Mouse (Mus musculus): Measurements from ENCODE around the gene Vmn1r76. TPM values are rescaled to one million over a fixed set of nuclear protein-coding genes. Genes with fewer than 3 reads are reported as not detected.

The Vmn1r76 gene
- polyA plus RNA-seq (2015; fragmentation: Nextera tagmentation; extraction: Ambion mirVana): not detected in 2 replicates

DNA sequence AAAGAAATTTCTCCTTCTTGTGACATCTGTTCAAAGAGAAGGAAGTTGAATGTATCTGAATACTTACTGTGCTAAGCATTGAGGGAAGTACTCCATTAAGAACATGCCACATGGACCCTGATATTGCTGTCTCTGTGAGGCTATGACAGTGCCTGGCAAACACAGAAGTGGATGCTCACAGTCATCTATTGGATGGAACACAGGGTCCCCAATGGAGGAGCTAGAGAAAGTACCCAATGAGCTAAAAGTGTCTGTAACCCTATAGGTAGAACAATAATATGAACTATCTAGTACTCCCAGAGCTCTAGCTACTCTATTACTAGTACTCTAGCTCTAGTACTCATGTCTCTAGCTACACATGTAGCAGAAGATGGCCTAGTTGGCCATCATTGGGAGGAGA is at the start of gene Vmn1r76:
TSS of gene Vmn1r76 (minus strand) at position 101 of the 400 bp plus-strand sequence.
- Histone ChIP-seq H3K9ac (replicated peaks; ENCODE audit: low read length) (no peak within 1 kb of the TSS), H3K9me3 (ENCODE audit: low read length) (peaks cover 7% of the 10 kb centered on the region; the same call in 1 of the 2 replicates), H3K27me3 (ENCODE audit: insufficient read depth, low read length) (no peaks in the 10 kb centered on the region), H3K27ac (ENCODE audit: low read length) (no peak within 1 kb of the TSS), H3K36me3 (ENCODE audit: insufficient read depth, low read length) (no peaks in the 10 kb centered on the region), H3K4me1 (ENCODE audit: insufficient read depth, low read length) (no peaks in the 10 kb centered on the region), H3K4me3 (ENCODE audit: low read length) (no peak within 1 kb of the TSS), H3K4me2 (replicated peaks; ENCODE audit: low read depth, low read length) (no peak within 1 kb of the TSS)
- no peak for ATAC-seq (ENCODE audit: low FRiP score, low TSS enrichment)

DNA sequence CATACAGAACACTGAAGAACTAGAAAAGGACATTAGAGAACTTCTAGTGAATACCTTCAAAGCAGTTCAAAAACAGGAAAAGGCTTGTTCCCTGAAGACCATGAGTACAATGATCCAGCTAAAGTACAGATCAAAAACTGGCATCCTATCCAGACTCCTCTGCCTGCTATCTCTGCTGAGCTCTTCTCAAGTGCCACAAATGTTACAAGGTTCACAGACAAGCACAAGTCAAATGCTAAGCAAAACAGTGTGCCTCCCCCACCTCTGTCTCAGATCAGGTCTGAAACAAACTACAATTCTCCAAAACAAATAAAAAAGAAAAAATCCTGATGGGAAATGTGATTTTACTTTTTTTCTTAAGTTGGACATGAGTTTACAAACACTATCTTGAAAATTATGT is 34.6 kb upstream of the Vmn1r76 start:
- H3K27ac ChIP-seq (ENCODE audit: low read length): no peak overlapping the region
- no peak overlapping the region for H3K4me3 ChIP-seq (ENCODE audit: low read length)
- peaks cover 26% of the 10 kb centered on the region for H3K9me3 ChIP-seq (ENCODE audit: low read length)
- H3K27me3 ChIP-seq (ENCODE audit: insufficient read depth, low read length): no peaks in the 10 kb centered on the region
- no peak for ATAC-seq (ENCODE audit: low FRiP score, low TSS enrichment)
- no peaks in the 10 kb centered on the region for H3K36me3 ChIP-seq (ENCODE audit: insufficient read depth, low read length)
- no peaks in the 10 kb centered on the region for H3K4me1 ChIP-seq (ENCODE audit: insufficient read depth, low read length)
- no peak overlapping the region for H3K9ac ChIP-seq (replicated peaks; ENCODE audit: low read length)
- H3K4me2 ChIP-seq (replicated peaks; ENCODE audit: low read depth, low read length): no peak overlapping the region

DNA sequence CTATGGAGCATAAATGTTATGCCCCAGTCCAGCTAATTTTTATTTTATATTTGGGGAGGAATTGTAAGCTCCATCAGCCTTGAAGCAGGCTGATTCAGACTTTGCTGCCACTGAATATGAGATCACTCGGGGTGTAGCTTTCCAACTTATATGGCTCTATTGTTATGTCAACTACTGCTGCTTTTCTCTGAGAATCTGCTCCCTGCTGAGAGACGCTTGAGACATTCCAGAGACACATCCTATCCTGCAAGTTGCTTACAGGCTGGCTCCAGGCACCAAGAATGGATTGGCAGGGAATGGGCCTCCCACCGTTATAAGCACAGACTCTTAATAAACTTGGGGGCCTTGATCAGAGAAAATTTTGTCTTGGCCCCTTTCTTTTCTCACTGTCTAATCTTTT is 10.0 kb upstream of the Vmn1r76 start:
- no peak for ATAC-seq (ENCODE audit: low FRiP score, low TSS enrichment)

DNA sequence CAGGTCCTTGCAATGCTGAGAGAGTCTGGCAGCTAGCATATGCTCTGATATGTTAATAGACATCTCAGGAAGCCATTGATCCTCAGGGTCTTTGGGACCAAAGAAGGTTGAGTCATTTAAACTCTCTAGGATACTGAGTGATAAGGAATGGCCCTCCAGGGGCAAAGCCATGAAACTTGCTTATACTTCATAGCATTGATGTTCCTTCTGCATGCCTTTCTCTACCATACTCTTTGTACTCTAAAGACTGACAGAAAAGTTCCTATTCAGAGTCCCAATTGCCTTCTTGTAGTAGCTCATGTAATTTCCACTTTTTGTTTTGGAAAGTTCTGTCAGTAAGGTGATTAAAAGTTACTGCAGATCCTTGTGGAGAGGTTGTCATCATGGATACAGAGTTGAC is 63.7 kb downstream of the Vmn1r76 start, which contains the start of gene Vmn1r75:
TSS of gene Vmn1r75 (plus strand) at position 301 of the 400 bp plus-strand sequence.
- Histone ChIP-seq H3K27ac (ENCODE audit: low read length) (no peak within 1 kb of the TSS), H3K4me3 (ENCODE audit: low read length) (no peak within 1 kb of the TSS), H3K9me3 (ENCODE audit: low read length) (peaks cover 8% of the 10 kb centered on the region), H3K9ac (replicated peaks; ENCODE audit: low read length) (no peak within 1 kb of the TSS), H3K4me2 (replicated peaks; ENCODE audit: low read depth, low read length) (no peak within 1 kb of the TSS), H3K4me1 (ENCODE audit: insufficient read depth, low read length) (no peaks in the 10 kb centered on the region), H3K27me3 (ENCODE audit: insufficient read depth, low read length) (no peaks in the 10 kb centered on the region), H3K36me3 (ENCODE audit: insufficient read depth, low read length) (no peaks in the 10 kb centered on the region)
- no peak for ATAC-seq (ENCODE audit: low FRiP score, low TSS enrichment)

More for the DNA sequence above, 10.0 kb upstream of the Vmn1r76 start:
- H3K9ac ChIP-seq (replicated peaks; ENCODE audit: low read length): no peak overlapping the region
- no peaks in the 10 kb centered on the region for H3K27me3 ChIP-seq (ENCODE audit: insufficient read depth, low read length)
- no peak overlapping the region for H3K27ac ChIP-seq (ENCODE audit: low read length)
- H3K4me3 ChIP-seq (ENCODE audit: low read length): no peak overlapping the region
- WGBS: 84% methylated on average over 3 of the region's 3 CpGs
- peaks cover 32% of the 10 kb centered on the region for H3K9me3 ChIP-seq (ENCODE audit: low read length)
- H3K4me2 ChIP-seq (replicated peaks; ENCODE audit: low read depth, low read length): no peak overlapping the region
- H3K36me3 ChIP-seq (ENCODE audit: insufficient read depth, low read length): no peaks in the 10 kb centered on the region
- no peaks in the 10 kb centered on the region for H3K4me1 ChIP-seq (ENCODE audit: insufficient read depth, low read length)

Other genes with a start within 250 kb of the Vmn1r76 start
- gene Vmn1r73, start 207.9 kb downstream of the Vmn1r76 start, polyA plus RNA-seq (2015; fragmentation: Nextera tagmentation; extraction: Ambion mirVana): not detected in 2 replicates
- not detected in 2 replicates for gene Vmn1r74, start 104.2 kb downstream of the Vmn1r76 start, polyA plus RNA-seq (2015; fragmentation: Nextera tagmentation; extraction: Ambion mirVana)
- not detected in 2 replicates for gene Vmn1r75, start 63.6 kb downstream of the Vmn1r76 start, polyA plus RNA-seq (2015; fragmentation: Nextera tagmentation; extraction: Ambion mirVana)
- not detected in 2 replicates for gene Vmn1r77, start 98.5 kb upstream of the Vmn1r76 start, polyA plus RNA-seq (2015; fragmentation: Nextera tagmentation; extraction: Ambion mirVana)
- not detected in 2 replicates for gene Vmn1r78, start 212.0 kb upstream of the Vmn1r76 start, polyA plus RNA-seq (2015; fragmentation: Nextera tagmentation; extraction: Ambion mirVana)
- not detected in 2 replicates for gene Vmn1r79, start 233.1 kb upstream of the Vmn1r76 start, polyA plus RNA-seq (2015; fragmentation: Nextera tagmentation; extraction: Ambion mirVana)